Mouse (Mus musculus) ES-E14 (cell line): ENCODE measurements at regions not wholly inside any gene's neighbourhood (a gene's known extent, or its start where the extent isn't known, plus 50 kb on each side); places are given as distances from the start of the nearest gene placed in this dataset.
"Not testable (repeated sequence)": the region's sequence is repeated elsewhere in the genome, so short reads cannot be mapped to it uniquely, and the experiment has no call there.

Experiments
- DNase-seq: peaks from one replicate; pipeline ENCODE4 v3.0.0-alpha.2; 2013; ENCODE audit warnings: low read depth, low spot score
- H3K27ac ChIP-seq: 2 replicates; pipeline ENCODE4 v1.5.1; 2012; ENCODE audit warnings: low read depth, mild to moderate bottlenecking, low read length, moderate library complexity, mixed read lengths; ENCODE audit not compliant: poor library complexity, insufficient read depth, severe bottlenecking
- H3K36me3 ChIP-seq: 2 replicates; pipeline ENCODE4 v1.6.1; 2012; ENCODE audit warnings: mild to moderate bottlenecking, low read length, moderate library complexity, mixed read lengths; ENCODE audit not compliant: control insufficient read depth, poor library complexity, insufficient read depth, severe bottlenecking
- H3K4me1 ChIP-seq, 2 experiments: fragments of 150-350 bp in 1 of 2; sonication (generic) in 1 of 2; 2 replicates each; pipeline ENCODE4 v1.6.1; 2012; ENCODE audit warnings: low read length in 2 of 2, mild to moderate bottlenecking in 1 of 2, mixed read lengths in 1 of 2; ENCODE audit not compliant: control insufficient read depth in 2 of 2, insufficient read depth in 2 of 2, poor library complexity in 1 of 2
- H3K4me3 ChIP-seq, 2 experiments: fragments of 150-350 bp in 1 of 2; sonication (generic) in 1 of 2; 2 replicates each; pipeline ENCODE4 v1.5.1; 2012; ENCODE audit warnings: low read length in 2 of 2, low read depth in 1 of 2, mild to moderate bottlenecking in 1 of 2, mixed read lengths in 1 of 2; ENCODE audit not compliant: insufficient read depth in 1 of 2, poor library complexity in 1 of 2, severe bottlenecking in 1 of 2
- H3K9ac ChIP-seq: 2 replicates; pipeline ENCODE4 v1.6.1; 2012; ENCODE audit warnings: low read depth, mild to moderate bottlenecking, low read length, mixed read lengths; ENCODE audit not compliant: poor library complexity, insufficient read depth, severe bottlenecking
- H3K9me3 ChIP-seq: fragments of 150-350 bp; sonication (generic); 2 replicates; pipeline ENCODE4 v1.6.1; 2012; ENCODE audit warnings: low read depth, mild to moderate bottlenecking, low read length; ENCODE audit not compliant: control insufficient read depth, insufficient read depth
- CHD2 ChIP-seq: IDR thresholded peaks from 2 replicates; pipeline ENCODE4 v1.6.1; 2014; ENCODE audit warnings: mild to moderate bottlenecking, low read depth, low read length, inconsistent platforms
- HCFC1 ChIP-seq: IDR thresholded peaks from 2 replicates; pipeline ENCODE4 v1.6.1; 2012; ENCODE audit warnings: low read length, inconsistent platforms, borderline replicate concordance; ENCODE audit not compliant: insufficient read depth
- MAFK ChIP-seq: IDR thresholded peaks from 2 replicates; pipeline ENCODE4 v1.6.1; 2014; ENCODE audit warnings: mild to moderate bottlenecking, low read depth, low read length, inconsistent platforms; ENCODE audit not compliant: insufficient read depth
- ZNF384 ChIP-seq: IDR thresholded peaks from 2 replicates; pipeline ENCODE4 v1.6.1; 2012; ENCODE audit warnings: low read depth, low read length, inconsistent platforms
- in situ Hi-C, 2 experiments: fragments of 600-800 bp; cut with MboI; formaldehyde crosslinking; loops; one replicate each; pipeline ENCODE4 v1.15.1; 2025; ENCODE audit warnings: low sequenced_read_pairs in 2 of 2, inconsistent platforms in 1 of 2; ENCODE audit not compliant: unreplicated experiment in 2 of 2

GRCm38 (mm10) chr3:4129620-4130019 is 1621.0 kb upstream of the Gm8797 start:
- H3K27ac ChIP-seq, result no peak overlapping the region
- no peaks in the 10 kb centered on the region for H3K9me3 ChIP-seq
- in situ Hi-C loops, result no loop called here
- no peaks in the 10 kb centered on the region for H3K4me1 ChIP-seq
- H3K4me3 ChIP-seq, result no peak overlapping the region
- H3K9ac ChIP-seq, result no peak overlapping the region
- H3K36me3 ChIP-seq, result no peaks in the 10 kb centered on the region
- DNase-seq, result no peak
- TF ChIP-seq CHD2 (no peak), MAFK (no peak), ZNF384 (no peak)

- H3K9me3 ChIP-seq, DNase-seq, H3K36me3 ChIP-seq, H3K4me3 ChIP-seq, H3K9ac ChIP-seq, in situ Hi-C loops, H3K4me1 ChIP-seq, H3K27ac ChIP-seq: not testable (repeated sequence)
These were observed 1612.6 kb upstream of the Gm8797 start for GRCm38 (mm10) chr3:4137976-4138375.

- no peaks in the 10 kb centered on the region for H3K9me3 ChIP-seq
These were observed 1603.6 kb upstream of the Gm8797 start for GRCm38 (mm10) chr3:4147002-4147401.

More at GRCm38 (mm10) chr3:4147002-4147401, 1603.6 kb upstream of the Gm8797 start:
- in situ Hi-C loops, result no loop called here
- TF ChIP-seq HCFC1, result no peak
- peak; percentile 96 for TF ChIP-seq ZNF384
- Histone ChIP-seq H3K9ac (no peak overlapping the region), H3K27ac (peak overlapping the region; percentile 40; the same call in 1 of the 2 replicates), H3K4me1 (peaks cover 0 to 2% of the 10 kb centered on the region in 2 experiments; a peak in 1 of 4 replicates), H3K4me3 (no peak overlapping the region), H3K36me3 (no peaks in the 10 kb centered on the region)
- DNase-seq, result peak; percentile 29
